Mouse (Mus musculus) bone marrow, adult 2 months (tissue): ENCODE measurements at regions not wholly inside any gene's neighbourhood (a gene's known extent, or its start where the extent isn't known, plus 50 kb on each side); places are given as distances from the start of the nearest gene placed in this dataset.

ENCODE experiments used
- CTCF ChIP-seq: fragments of 200-500 bp; IDR thresholded peaks from 2 replicates; pipeline ENCODE4 v1.5.1; 2011; ENCODE audit warnings: low read length, control low read depth; ENCODE audit not compliant: control insufficient read depth, insufficient read depth
- POLR2A ChIP-seq: fragments of 200-500 bp; IDR thresholded peaks from 2 replicates; pipeline ENCODE4 v1.6.1; 2011; ENCODE audit warnings: low read depth, mild to moderate bottlenecking, control low read depth, low read length, borderline replicate concordance; ENCODE audit not compliant: control insufficient read depth

DNA sequence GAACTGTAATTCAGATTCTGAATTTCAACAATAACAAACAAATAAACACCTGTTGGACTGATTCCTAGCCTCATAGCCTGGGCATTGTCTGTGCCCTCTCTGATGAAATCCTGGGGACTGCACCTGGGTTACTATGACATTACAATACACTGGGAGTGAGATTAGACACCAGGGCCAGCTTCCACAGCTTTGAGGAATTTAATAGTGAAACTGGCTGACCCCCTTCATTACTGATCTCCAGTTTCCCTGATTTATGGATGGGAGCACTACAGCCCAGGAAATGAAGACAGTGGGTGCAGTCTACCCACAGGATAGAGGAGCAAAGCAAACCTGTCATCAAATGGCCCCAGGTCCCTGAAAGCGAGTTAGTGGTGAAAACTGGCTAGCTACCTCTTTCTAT is 202.6 kb downstream of the Rnf144a start:
- no peak for TF ChIP-seq CTCF
- no peak for TF ChIP-seq POLR2A
